Mouse (Mus musculus): ENCODE data around the gene Ripor2. TPM values are rescaled to one million over a fixed set of nuclear protein-coding genes. Genes with fewer than 3 reads are reported as not detected.

Gene Ripor2
- polyA plus RNA-seq, 1 experiment from 2014 or later, result 9.2 TPM

DNA sequence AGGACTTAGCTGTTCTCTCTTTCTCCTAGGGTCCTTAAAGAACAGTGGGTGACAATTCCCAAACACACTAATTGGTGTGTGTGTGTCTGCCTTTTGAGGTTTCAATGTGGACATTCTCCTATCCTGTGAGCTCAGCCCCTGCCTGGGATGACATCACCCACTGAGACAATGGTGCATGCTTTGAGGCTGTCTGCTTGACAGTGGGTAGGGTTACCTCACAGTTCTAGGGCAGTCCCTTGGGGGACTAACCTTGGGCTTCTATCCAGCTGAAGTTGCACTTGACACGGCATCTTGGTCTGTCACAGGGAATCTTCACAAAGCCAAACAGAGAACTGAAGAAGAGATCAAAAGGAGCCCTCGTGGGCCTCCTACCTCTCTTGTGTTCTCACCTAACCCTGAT lies 86.6 kb downstream of the Ripor2 start:
- H3K4me3 ChIP-seq (ENCODE audit: low read depth, low read length), result no peak overlapping the region
- WGBS, result 19% methylated on average over 2 of the region's 2 CpGs
- no peak overlapping the region for H3K4me2 ChIP-seq
- H3K27ac ChIP-seq (ENCODE audit: low read depth, low read length), result no peak overlapping the region
- no peak overlapping the region for H3K9ac ChIP-seq (ENCODE audit: low read length)
- no peaks in the 10 kb centered on the region for H3K4me1 ChIP-seq (ENCODE audit: control insufficient read depth, insufficient read depth, low read length)
- H3K9me3 ChIP-seq (ENCODE audit: control insufficient read depth, low read length), result no peaks in the 10 kb centered on the region
- no peaks in the 10 kb centered on the region for H3K27me3 ChIP-seq (ENCODE audit: control insufficient read depth, insufficient read depth, low read length)
- DNase-seq (ENCODE audit: low spot score, missing footprints) (peak; percentile 69), ATAC-seq (ENCODE audit: low FRiP score) (no peak)
- H3K36me3 ChIP-seq (ENCODE audit: control insufficient read depth, insufficient read depth, low read length), result no peaks in the 10 kb centered on the region

DNA sequence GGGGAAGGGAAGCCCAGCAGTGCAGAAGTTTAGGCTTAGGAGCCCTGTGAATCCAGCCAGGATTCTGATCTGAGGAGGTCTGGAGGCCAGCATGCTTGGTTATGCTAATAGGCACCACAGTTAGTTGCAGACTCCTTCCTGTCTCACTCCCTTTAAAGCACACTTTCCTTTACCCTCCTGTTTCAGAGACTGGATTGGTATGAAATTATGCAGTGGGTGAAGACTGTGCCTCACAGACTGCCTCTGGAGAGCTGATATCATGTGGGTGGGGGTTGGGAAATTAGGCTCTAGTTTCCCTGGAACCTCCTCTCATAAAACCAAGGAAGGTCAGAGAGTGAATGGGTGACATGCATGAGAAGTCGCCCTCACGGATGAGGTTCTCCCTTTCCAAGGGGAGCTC lies 88.7 kb downstream of the Ripor2 start:
- Histone ChIP-seq H3K4me2 (no peak overlapping the region), H3K4me3 (ENCODE audit: low read depth, low read length) (no peak overlapping the region), H3K36me3 (ENCODE audit: control insufficient read depth, insufficient read depth, low read length) (no peaks in the 10 kb centered on the region), H3K27ac (ENCODE audit: low read depth, low read length) (no peak overlapping the region), H3K9ac (ENCODE audit: low read length) (no peak overlapping the region), H3K27me3 (ENCODE audit: control insufficient read depth, insufficient read depth, low read length) (no peaks in the 10 kb centered on the region), H3K9me3 (ENCODE audit: control insufficient read depth, low read length) (no peaks in the 10 kb centered on the region), H3K4me1 (ENCODE audit: control insufficient read depth, insufficient read depth, low read length) (no peaks in the 10 kb centered on the region)
- WGBS, result 61% methylated on average over 2 of the region's 2 CpGs
- peak; percentile 75 for DNase-seq (ENCODE audit: low spot score, missing footprints)
- no peak for ATAC-seq (ENCODE audit: low FRiP score)

DNA sequence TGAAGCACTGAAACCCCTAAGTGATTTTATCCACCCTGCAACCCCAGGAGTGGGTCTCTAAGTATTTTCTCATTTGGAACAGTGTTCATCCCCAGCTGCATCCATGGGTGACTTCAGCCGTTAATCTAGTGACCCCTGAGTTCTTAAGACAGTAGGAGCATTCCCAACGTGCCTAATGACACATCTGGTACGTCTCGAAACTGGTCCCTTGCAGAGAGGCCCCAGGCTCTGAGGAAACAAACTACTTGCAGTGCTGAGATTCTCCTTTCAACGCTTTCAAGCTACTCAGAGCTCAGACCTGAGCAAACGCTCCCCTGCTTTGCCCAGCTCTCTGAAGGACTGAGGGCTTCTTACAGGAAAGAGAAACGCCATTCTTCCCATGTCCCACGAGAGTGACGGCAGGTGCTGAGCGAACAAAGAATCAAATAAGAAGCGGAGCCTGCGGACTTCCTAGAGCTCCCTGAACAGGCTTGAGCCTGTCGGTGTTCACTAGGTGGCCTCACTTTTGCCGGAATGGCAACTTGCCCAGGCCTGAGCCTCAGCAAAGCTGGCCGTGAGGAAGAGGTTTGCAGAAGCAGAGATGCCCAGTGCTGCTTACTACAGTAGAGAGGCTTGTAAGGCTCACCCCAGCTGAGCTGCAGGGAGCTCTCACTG lies 97.2 kb downstream of the Ripor2 start:
- WGBS, result 45% methylated on average over 15 of the region's 15 CpGs
- DNase-seq (ENCODE audit: low spot score, missing footprints) (peak; percentile 86), ATAC-seq (ENCODE audit: low FRiP score) (no peak)
- Histone ChIP-seq H3K4me1 (ENCODE audit: control insufficient read depth, insufficient read depth, low read length) (no peaks in the 10 kb centered on the region), H3K4me3 (ENCODE audit: low read depth, low read length) (no peak overlapping the region), H3K27me3 (ENCODE audit: control insufficient read depth, insufficient read depth, low read length) (no peaks in the 10 kb centered on the region), H3K36me3 (ENCODE audit: control insufficient read depth, insufficient read depth, low read length) (no peaks in the 10 kb centered on the region), H3K9ac (ENCODE audit: low read length) (no peak overlapping the region), H3K27ac (ENCODE audit: low read depth, low read length) (no peak overlapping the region), H3K4me2 (no peak overlapping the region), H3K9me3 (ENCODE audit: control insufficient read depth, low read length) (no peaks in the 10 kb centered on the region)

DNA sequence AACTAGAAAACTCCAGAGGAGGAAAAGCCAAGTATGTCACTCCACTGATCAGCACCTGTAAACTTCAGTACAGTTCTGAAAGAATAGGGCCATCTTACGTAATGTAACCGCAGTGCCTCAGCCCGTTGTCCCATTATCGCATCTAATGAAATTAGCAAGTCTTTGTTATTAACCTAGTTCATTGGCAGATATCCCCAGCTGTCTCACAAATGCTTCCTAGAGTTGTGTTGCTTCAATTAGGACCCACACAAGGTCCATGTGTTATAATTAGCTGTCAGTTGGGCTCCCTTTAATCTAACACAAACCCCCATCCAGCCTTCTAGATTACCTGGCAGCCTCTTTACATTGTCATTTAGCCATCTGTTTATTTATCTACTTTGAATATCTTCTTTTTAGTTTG lies 99.0 kb downstream of the Ripor2 start:
- H3K4me3 ChIP-seq (ENCODE audit: low read depth, low read length), result no peak overlapping the region
- no peak overlapping the region for H3K4me2 ChIP-seq
- no peak overlapping the region for H3K9ac ChIP-seq (ENCODE audit: low read length)
- no peaks in the 10 kb centered on the region for H3K9me3 ChIP-seq (ENCODE audit: control insufficient read depth, low read length)
- no peaks in the 10 kb centered on the region for H3K4me1 ChIP-seq (ENCODE audit: control insufficient read depth, insufficient read depth, low read length)
- no peaks in the 10 kb centered on the region for H3K27me3 ChIP-seq (ENCODE audit: control insufficient read depth, insufficient read depth, low read length)
- DNase-seq (ENCODE audit: low spot score, missing footprints) (peak; percentile 21), ATAC-seq (ENCODE audit: low FRiP score) (no peak)
- no peak overlapping the region for H3K27ac ChIP-seq (ENCODE audit: low read depth, low read length)
- 95% methylated on average over 4 of the region's 4 CpGs for WGBS
- H3K36me3 ChIP-seq (ENCODE audit: control insufficient read depth, insufficient read depth, low read length), result no peaks in the 10 kb centered on the region

DNA sequence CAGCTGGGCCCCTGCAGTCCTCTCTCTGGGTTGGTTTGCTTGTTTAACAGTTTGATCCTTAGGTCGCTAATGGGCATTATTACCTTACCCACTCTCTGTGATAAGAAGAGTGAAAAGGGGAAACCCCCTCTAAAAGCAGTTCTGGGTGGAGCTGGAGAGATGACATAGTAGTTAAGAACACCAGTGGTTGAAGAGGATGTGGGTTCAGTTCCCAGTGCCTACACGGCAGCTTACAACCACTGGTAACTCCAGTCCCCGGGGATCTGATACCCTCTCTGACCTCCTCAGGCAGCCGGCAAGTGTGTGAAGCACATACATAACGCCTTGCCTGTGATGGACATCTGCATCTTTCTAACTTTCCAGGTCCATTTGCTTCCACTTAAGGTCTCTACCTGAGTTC lies 100.4 kb downstream of the Ripor2 start:
- Histone ChIP-seq H3K4me1 (ENCODE audit: control insufficient read depth, insufficient read depth, low read length) (no peaks in the 10 kb centered on the region; the same call in 1 of the 2 replicates), H3K36me3 (ENCODE audit: control insufficient read depth, insufficient read depth, low read length) (no peaks in the 10 kb centered on the region), H3K27ac (ENCODE audit: low read depth, low read length) (no peak overlapping the region), H3K9ac (ENCODE audit: low read length) (no peak overlapping the region), H3K27me3 (ENCODE audit: control insufficient read depth, insufficient read depth, low read length) (no peaks in the 10 kb centered on the region), H3K9me3 (ENCODE audit: control insufficient read depth, low read length) (no peaks in the 10 kb centered on the region), H3K4me2 (no peak overlapping the region), H3K4me3 (ENCODE audit: low read depth, low read length) (no peak overlapping the region)
- DNase-seq (ENCODE audit: low spot score, missing footprints) (no peak), ATAC-seq (ENCODE audit: low FRiP score) (no peak)
- WGBS, result 77% methylated on average over 5 of the region's 5 CpGs

DNA sequence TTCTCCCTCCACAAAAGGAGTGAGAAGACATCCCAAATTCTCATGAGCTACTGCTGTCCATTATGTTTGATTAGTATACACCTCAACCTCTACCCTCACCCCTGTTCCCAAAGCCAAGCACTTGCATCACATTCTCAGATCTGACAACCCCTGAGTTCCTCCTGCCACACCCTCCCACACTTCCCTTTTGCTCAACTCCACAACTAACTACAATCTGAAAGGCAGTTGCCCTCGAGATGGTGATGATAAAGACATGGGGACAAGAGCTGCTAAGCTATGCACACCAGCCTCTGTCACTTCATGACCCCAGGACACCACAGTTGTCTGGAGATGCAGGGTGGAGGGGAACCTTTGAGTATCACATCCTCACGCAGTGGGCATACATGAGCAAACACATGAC lies 102.5 kb downstream of the Ripor2 start:
- H3K4me1 ChIP-seq (ENCODE audit: control insufficient read depth, insufficient read depth, low read length), result no peaks in the 10 kb centered on the region; the same call in 1 of the 2 replicates
- WGBS, result 80% methylated on average over 2 of the region's 2 CpGs
- no peak for DNase-seq (ENCODE audit: low spot score, missing footprints)
- H3K27me3 ChIP-seq (ENCODE audit: control insufficient read depth, insufficient read depth, low read length), result no peaks in the 10 kb centered on the region
- no peak overlapping the region for H3K27ac ChIP-seq (ENCODE audit: low read depth, low read length)
- ATAC-seq (ENCODE audit: low FRiP score), result no peak
- no peaks in the 10 kb centered on the region for H3K9me3 ChIP-seq (ENCODE audit: control insufficient read depth, low read length)
- H3K9ac ChIP-seq (ENCODE audit: low read length), result no peak overlapping the region
- H3K4me2 ChIP-seq, result no peak overlapping the region
- H3K4me3 ChIP-seq (ENCODE audit: low read depth, low read length), result no peak overlapping the region
- no peaks in the 10 kb centered on the region for H3K36me3 ChIP-seq (ENCODE audit: control insufficient read depth, insufficient read depth, low read length)

DNA sequence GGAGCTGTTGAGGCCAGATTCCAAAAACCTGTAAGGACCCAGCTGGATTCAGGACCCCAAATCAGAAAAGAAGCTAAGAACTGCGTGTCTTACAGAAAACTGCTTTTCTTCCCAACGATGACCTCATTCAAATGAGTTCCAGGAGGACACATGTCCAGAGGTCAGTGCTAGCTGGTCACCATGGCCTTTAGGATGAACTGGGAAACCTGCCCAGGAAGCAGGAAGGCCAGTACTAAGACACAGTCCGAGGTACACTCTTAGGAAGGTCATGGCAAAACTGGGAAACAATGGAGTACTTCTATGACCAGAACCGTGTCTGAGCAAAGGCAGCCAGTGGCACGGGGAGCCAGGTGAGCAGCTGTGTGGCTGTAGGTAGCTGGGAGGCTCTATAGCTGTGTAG lies 103.9 kb downstream of the Ripor2 start:
- ATAC-seq (ENCODE audit: low FRiP score) (no peak), DNase-seq (ENCODE audit: low spot score, missing footprints) (no peak)
- H3K27ac ChIP-seq (ENCODE audit: low read depth, low read length), result no peak overlapping the region

DNA sequence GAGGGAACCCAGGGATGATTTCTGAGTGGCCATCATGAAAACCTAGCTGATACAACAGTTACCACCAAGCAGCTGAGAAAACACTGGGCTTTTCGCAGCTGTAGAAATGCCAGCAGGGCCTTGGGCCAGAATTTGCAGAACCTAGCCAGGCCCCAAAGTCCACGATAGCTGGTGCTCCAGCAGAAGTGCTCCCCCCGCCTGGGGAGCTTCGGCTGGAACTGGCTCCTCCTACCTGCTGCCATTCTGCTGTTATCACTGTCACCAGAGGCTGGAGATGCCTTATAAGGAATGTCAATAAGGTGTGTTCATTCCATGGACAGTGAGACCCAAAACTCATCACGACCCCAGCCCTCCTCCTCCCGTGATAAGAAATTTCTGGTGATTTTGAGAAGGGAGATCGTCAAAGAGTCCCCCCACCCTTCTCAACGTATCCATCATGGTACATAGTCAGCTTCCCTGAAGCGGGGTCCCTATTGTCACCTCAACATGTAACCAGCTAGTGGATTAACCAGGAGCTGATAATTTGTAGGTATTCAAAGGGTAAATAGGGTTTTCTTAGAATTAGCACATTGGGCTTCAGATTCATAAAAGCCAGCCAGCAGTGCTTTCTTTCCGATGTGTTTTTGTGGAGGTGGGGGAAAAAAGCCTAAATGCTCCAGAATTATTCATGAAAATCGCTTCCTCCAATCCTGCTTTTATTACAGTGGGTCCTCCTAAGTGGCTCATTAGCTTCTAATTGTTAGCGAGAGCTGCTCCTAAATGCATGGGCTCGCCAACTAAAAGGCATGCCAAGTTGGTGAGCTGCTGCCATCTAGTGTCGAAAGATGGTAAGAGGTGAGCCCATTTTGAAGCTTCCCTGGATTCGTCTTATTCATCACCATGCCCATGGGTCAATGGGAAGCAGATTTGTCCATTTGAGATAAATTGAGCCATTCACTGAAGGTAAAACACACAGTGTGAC lies 105.0 kb downstream of the Ripor2 start:
- Histone ChIP-seq H3K36me3 (ENCODE audit: control insufficient read depth, insufficient read depth, low read length) (no peaks in the 10 kb centered on the region), H3K27me3 (ENCODE audit: control insufficient read depth, insufficient read depth, low read length) (no peaks in the 10 kb centered on the region), H3K4me3 (ENCODE audit: low read depth, low read length) (no peak overlapping the region), H3K27ac (ENCODE audit: low read depth, low read length) (no peak overlapping the region), H3K4me1 (ENCODE audit: control insufficient read depth, insufficient read depth, low read length) (no peaks in the 10 kb centered on the region; the same call in 1 of the 2 replicates), H3K9me3 (ENCODE audit: control insufficient read depth, low read length) (no peaks in the 10 kb centered on the region), H3K4me2 (peak overlapping the region; percentile 2; the same call in 1 of the 2 replicates), H3K9ac (ENCODE audit: low read length) (0 out of 2 replicates have a peak overlapping the region, but pooled peaks have one; percentile 20)
- DNase-seq (ENCODE audit: low spot score, missing footprints), result peak; percentile 99
- WGBS, result 41% methylated on average over 15 of the region's 15 CpGs
- peak; percentile 78 for ATAC-seq (ENCODE audit: low FRiP score)

More for the DNA sequence above, 103.9 kb downstream of the Ripor2 start:
- WGBS, result 79% methylated on average over 5 of the region's 5 CpGs
- Histone ChIP-seq H3K4me3 (ENCODE audit: low read depth, low read length) (no peak overlapping the region), H3K27me3 (ENCODE audit: control insufficient read depth, insufficient read depth, low read length) (no peaks in the 10 kb centered on the region), H3K9me3 (ENCODE audit: control insufficient read depth, low read length) (no peaks in the 10 kb centered on the region), H3K36me3 (ENCODE audit: control insufficient read depth, insufficient read depth, low read length) (no peaks in the 10 kb centered on the region), H3K4me1 (ENCODE audit: control insufficient read depth, insufficient read depth, low read length) (no peaks in the 10 kb centered on the region; the same call in 1 of the 2 replicates), H3K4me2 (no peak overlapping the region), H3K9ac (ENCODE audit: low read length) (no peak overlapping the region)

DNA sequence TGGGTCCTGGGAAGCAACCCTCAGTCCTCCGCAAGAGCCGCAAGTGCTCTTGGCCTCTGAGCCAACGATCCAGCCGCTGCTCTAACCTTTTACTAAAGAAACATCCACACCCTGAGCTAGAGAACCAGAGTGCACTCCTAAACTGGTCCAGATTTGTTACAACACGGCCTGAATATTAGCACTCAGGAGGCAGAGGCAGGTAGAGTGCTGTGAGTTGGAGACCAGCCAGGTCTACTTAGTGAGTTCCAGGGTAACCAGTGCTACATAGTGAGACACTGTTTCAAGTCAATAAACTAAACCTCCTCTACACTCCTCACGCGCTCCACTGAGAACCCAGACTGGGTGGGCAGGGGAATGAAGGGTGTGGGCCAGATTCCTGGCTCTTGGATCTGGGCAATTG lies 111.3 kb downstream of the Ripor2 start:
- no peak overlapping the region for H3K4me3 ChIP-seq (ENCODE audit: low read depth, low read length)
- no peaks in the 10 kb centered on the region for H3K36me3 ChIP-seq (ENCODE audit: control insufficient read depth, insufficient read depth, low read length)
- H3K4me2 ChIP-seq, result no peak overlapping the region
- ATAC-seq (ENCODE audit: low FRiP score) (no peak), DNase-seq (ENCODE audit: low spot score, missing footprints) (no peak)
- no peaks in the 10 kb centered on the region for H3K4me1 ChIP-seq (ENCODE audit: control insufficient read depth, insufficient read depth, low read length)
- no peaks in the 10 kb centered on the region for H3K27me3 ChIP-seq (ENCODE audit: control insufficient read depth, insufficient read depth, low read length)
- H3K27ac ChIP-seq (ENCODE audit: low read depth, low read length), result no peak overlapping the region
- WGBS, result 85% methylated on average over 7 of the region's 7 CpGs
- no peaks in the 10 kb centered on the region for H3K9me3 ChIP-seq (ENCODE audit: control insufficient read depth, low read length)
- H3K9ac ChIP-seq (ENCODE audit: low read length), result no peak overlapping the region
